ENCODE assay signal across 32 mouse cellular contexts in the genomic region with DNA sequence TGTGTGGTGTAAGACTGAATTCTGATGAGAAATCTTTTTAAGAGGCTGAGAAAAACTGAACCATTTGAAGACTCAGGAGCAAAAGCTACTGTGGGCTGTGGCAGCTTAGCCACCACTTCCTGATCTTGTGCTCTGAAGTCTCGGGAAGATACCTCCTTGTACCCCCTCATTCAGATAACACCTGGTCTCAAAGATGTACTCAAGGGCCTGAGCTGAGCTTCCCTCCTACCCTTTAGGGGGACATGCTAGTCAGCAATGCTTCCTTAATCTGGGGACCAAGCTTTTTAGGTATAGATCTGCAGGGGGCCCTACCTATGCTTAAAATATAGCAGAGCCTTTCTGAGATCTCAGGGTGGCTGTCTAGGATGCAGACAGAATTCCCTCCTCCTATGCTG. TPM values are rescaled to one million over a fixed set of nuclear protein-coding genes. Genes with fewer than 3 reads are reported as not detected.
DNase-seq lines count a peak whose midpoint lies in the region; ATAC-seq lines count a peak whose summit lies in the region.
"Had no signal": no experiment of that assay in that cellular context is flagged by ENCODE, and none has a peak within 500 bp of the region (broad histone marks: within the 10 kb centered on the region; RNA-seq: fewer than 3 reads in every experiment).

No protein-coding gene starts in this region.

- 76% methylated on average over 1 of the region's 1 CpGs for WGBS in forebrain, embryonic 12.5 days

- peaks cover 3% of the 10 kb centered on the region; the same call in 1 of the 2 replicates for H3K4me1 ChIP-seq in forebrain, embryonic 12.5 days
- H3K4me1 ChIP-seq: heart, embryonic 12.5 days; neural tube, embryonic 15.5 days had no signal

- DNase-seq in CD8-positive naive resting alpha-beta T cell, adult 2 months (ENCODE audit: low read depth in 2 of 2, low spot score in 2 of 2): peak; percentile 7 to 21
- DNase-seq in naive thymus-derived CD4-positive, alpha-beta T cell, adult 2 months (ENCODE audit: low read depth): peak; percentile 30
- peak; percentile 66 for DNase-seq in thymus, postnatal 14 days
- no peak for DNase-seq in spleen, postnatal 10 days (ENCODE audit: low spot score in 2 of 2)
- no peak for DNase-seq in adrenal gland, adult (ENCODE audit: inconsistent age in 2 of 2, low spot score in 1 of 2)
- DNase-seq: adrenal gland, postnatal 10 days; B cell, adult 2 months; cerebellum, adult 8-10 months; cerebellum, postnatal 25 days; gastrocnemius, postnatal 25 days; heart, adult 18-20 months; kidney, adult 18-20 months; kidney, postnatal 4 days; liver; lung, adult 2 months; lung, postnatal 10 days; right cerebral cortex, adult 18-20 months; spleen, adult 18-20 months had no signal

- no peaks in the 10 kb centered on the region for H3K9me3 ChIP-seq in forebrain, embryonic 12.5 days
- H3K9me3 ChIP-seq: heart, embryonic 12.5 days; midbrain, embryonic 13.5 days; neural tube, embryonic 15.5 days had no signal

- H3K4me2 ChIP-seq in forebrain, embryonic 12.5 days: no peak overlapping the region
- H3K4me2 ChIP-seq: heart, embryonic 12.5 days; midbrain, embryonic 13.5 days; neural tube, embryonic 15.5 days had no signal

- ATAC-seq in forebrain, embryonic 12.5 days (ENCODE audit: low FRiP score): no peak
- ATAC-seq: forebrain, embryonic 14.5 days; hindbrain, embryonic 16.5 days; midbrain, embryonic 13.5 days had no signal

- H3K36me3 ChIP-seq in forebrain, embryonic 12.5 days (replicated peaks): no peaks in the 10 kb centered on the region
- H3K36me3 ChIP-seq: heart, embryonic 12.5 days; midbrain, embryonic 13.5 days; neural tube, embryonic 15.5 days had no signal

- no peak overlapping the region for H3K4me3 ChIP-seq in forebrain, embryonic 12.5 days (replicated peaks)
- H3K4me3 ChIP-seq: heart, embryonic 12.5 days; midbrain, embryonic 13.5 days; neural tube, embryonic 15.5 days had no signal

- H3K9ac ChIP-seq in forebrain, embryonic 12.5 days: no peak overlapping the region
- H3K9ac ChIP-seq: heart, embryonic 12.5 days; liver, embryonic 14.5 days; midbrain, embryonic 13.5 days; neural tube, embryonic 15.5 days had no signal

- no peaks in the 10 kb centered on the region for H3K27me3 ChIP-seq in forebrain, embryonic 12.5 days
- H3K27me3 ChIP-seq: midbrain, embryonic 13.5 days; neural tube, embryonic 15.5 days had no signal

- H3K27ac ChIP-seq in forebrain, embryonic 12.5 days: no peak overlapping the region
- H3K27ac ChIP-seq: liver, embryonic 14.5 days; macrophage; midbrain, embryonic 13.5 days; neural tube, embryonic 15.5 days; stomach, postnatal 0 days had no signal

RNA-seq across cellular contexts. Expression of gene Gm17087, which starts 3.9 kb away (rescaled TPM):
- polyA plus RNA-seq in forebrain, embryonic 12.5 days (2016; fragmentation: Nextera tagmentation; extraction: Ambion mirVana): not detected in 2 replicates
- polyA plus RNA-seq: embryonic facial prominence, embryonic 11.5 days; forebrain, embryonic 14.5 days; heart, embryonic 12.5 days; heart, postnatal 0 days; hindbrain, embryonic 16.5 days; intestine, embryonic 14.5 days; kidney, embryonic 16.5 days; limb, embryonic 11.5 days; liver, embryonic 14.5 days; lung, adult 2 months; macrophage; midbrain, embryonic 13.5 days; neural tube, embryonic 15.5 days; stomach, postnatal 0 days had no signal

RNA-seq across cellular contexts. Expression of gene Pde10a, which starts 37.7 kb away (rescaled TPM):
- polyA plus RNA-seq in forebrain, embryonic 12.5 days (2016; fragmentation: Nextera tagmentation; extraction: Ambion mirVana): 9.0 and 10.7 TPM in 2 replicates

Comparison
In these comparisons a context has a peak if more than half of its experiments do, and no peak if none do; other contexts are left out.
1. DNase-seq: peak in CD8-positive naive resting alpha-beta T cell, adult 2 months (2 of 2), naive thymus-derived CD4-positive, alpha-beta T cell, adult 2 months (single experiment) and thymus, postnatal 14 days (single experiment); none in spleen, postnatal 10 days (0 of 2) and adrenal gland, adult (0 of 2).